Mouse (Mus musculus) forebrain, postnatal 0 days (tissue): ENCODE measurements at regions not wholly inside any gene's neighbourhood (a gene's known extent, or its start where the extent isn't known, plus 50 kb on each side); places are given as distances from the start of the nearest gene placed in this dataset.
A peak's percentile ranks its signal among the peaks of the same experiment; 100 is the strongest.

Source experiments
- ATAC-seq: fragments of 200-750 bp; cut with Nextera tagmentation; 2 replicates; pipeline ENCODE4 v1.8.0; 2017; ENCODE audit warnings: mild to moderate bottlenecking, moderate library complexity
- DNase-seq: peaks from one replicate; pipeline ENCODE4 v3.0.0-alpha.2; 2015
- H3K27ac ChIP-seq: fragments of 300-500 bp; sonication (generic); 2 replicates; pipeline ENCODE4 v1.5.1; 2014; ENCODE audit warnings: low read depth, mild to moderate bottlenecking, antibody characterized with exemption, low read length, moderate library complexity, mixed read lengths
- H3K27me3 ChIP-seq: fragments of 300-500 bp; sonication (generic); 2 replicates; pipeline ENCODE4 v1.6.1; 2014; ENCODE audit warnings: mild to moderate bottlenecking, low read length, mixed read lengths; ENCODE audit not compliant: insufficient read depth
- H3K36me3 ChIP-seq: fragments of 300-500 bp; sonication (generic); 2 replicates; pipeline ENCODE4 v1.6.1; 2014; ENCODE audit warnings: mild to moderate bottlenecking, moderate library complexity; ENCODE audit not compliant: insufficient read depth
- H3K4me1 ChIP-seq: fragments of 300-500 bp; sonication (generic); 2 replicates; pipeline ENCODE4 v1.6.1; 2014; ENCODE audit warnings: antibody characterized with exemption; ENCODE audit not compliant: insufficient read depth
- H3K4me2 ChIP-seq: fragments of 300-500 bp; sonication (generic); 2 replicates; pipeline ENCODE4 v1.6.1; 2014; ENCODE audit warnings: low read depth, mild to moderate bottlenecking, moderate library complexity
- H3K4me3 ChIP-seq: fragments of 300-500 bp; sonication (generic); 2 replicates; pipeline ENCODE4 v1.5.1; 2014; ENCODE audit warnings: low read depth, low read length, mixed read lengths
- H3K9ac ChIP-seq: fragments of 300-500 bp; sonication (generic); 2 replicates; pipeline ENCODE4 v1.6.1; 2014; ENCODE audit warnings: mild to moderate bottlenecking
- H3K9me3 ChIP-seq: fragments of 300-500 bp; sonication (generic); 2 replicates; pipeline ENCODE4 v1.6.1; 2016; ENCODE audit warnings: low read length
- CTCF ChIP-seq: sonication (generic); IDR thresholded peaks from 2 replicates; pipeline ENCODE4 v1.5.1; 2016; ENCODE audit warnings: antibody characterized with exemption, control low read depth, low read depth
- WGBS: fragments of 180-500 bp; shearing (Covaris S2); extraction: QIAGEN DNeasy Blood & Tissue Kit; methylation state at CpG from one replicate; pipeline ENCODE4 v1.1.7; 2014; 5-methylcytosine and 5-hydroxymethylcytosine counted together

DNA sequence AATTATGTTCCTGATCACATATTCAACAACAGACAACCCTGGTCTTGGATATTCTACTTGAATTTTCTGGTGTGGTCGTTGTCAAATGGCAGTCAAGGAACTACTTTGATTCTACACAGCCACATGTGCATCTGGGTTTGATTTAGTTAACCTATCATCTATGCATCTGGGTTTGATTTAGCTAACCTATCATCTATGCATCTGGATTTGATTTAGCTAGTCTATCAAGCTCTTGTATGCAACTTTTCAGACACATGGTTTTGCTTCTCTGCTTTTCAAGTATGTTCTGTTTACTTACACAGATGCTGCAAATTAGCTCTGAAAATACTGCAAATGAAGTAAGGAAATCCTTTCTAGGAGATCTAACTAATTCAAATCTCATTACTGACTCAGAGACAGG, 117.4 kb upstream of the Otud4 start:
- Histone ChIP-seq H3K4me2 (no peak overlapping the region), H3K27me3 (no peaks in the 10 kb centered on the region), H3K9ac (no peak overlapping the region), H3K27ac (no peak overlapping the region), H3K4me3 (no peak overlapping the region), H3K36me3 (no peaks in the 10 kb centered on the region), H3K9me3 (no peaks in the 10 kb centered on the region), H3K4me1 (no peaks in the 10 kb centered on the region)
- no peak for TF ChIP-seq CTCF
- WGBS: 70% methylated on average over 1 of the region's 1 CpGs
- DNase-seq (peak; percentile 4), ATAC-seq (no peak)

DNA sequence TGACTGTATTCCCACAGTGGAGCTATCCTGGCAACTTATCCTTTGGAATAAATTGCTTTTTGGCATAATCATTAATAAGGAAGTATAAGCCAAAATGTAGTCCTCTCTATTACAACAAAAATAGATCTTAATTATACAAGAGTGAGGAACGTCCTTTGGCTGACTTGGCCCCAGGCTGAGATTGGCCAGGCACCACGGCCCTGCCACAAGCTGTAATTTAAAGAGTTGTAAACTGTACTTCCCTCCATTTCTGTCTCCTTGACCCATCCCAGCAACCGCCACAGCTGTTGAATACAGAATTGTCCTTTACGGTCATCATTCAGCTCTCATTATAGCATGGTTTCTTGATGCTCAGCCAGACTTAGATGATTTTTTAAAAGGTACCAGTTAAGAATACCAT, 119.6 kb upstream of the Smad1 start:
- Histone ChIP-seq H3K4me1 (no peaks in the 10 kb centered on the region), H3K27me3 (no peaks in the 10 kb centered on the region), H3K27ac (no peak overlapping the region), H3K4me3 (no peak overlapping the region), H3K36me3 (no peaks in the 10 kb centered on the region), H3K9ac (no peak overlapping the region), H3K4me2 (no peak overlapping the region), H3K9me3 (no peaks in the 10 kb centered on the region)
- ATAC-seq: no peak
- no peak for DNase-seq
- no peak for TF ChIP-seq CTCF
- WGBS: 73% methylated on average over 4 of the region's 4 CpGs

DNA sequence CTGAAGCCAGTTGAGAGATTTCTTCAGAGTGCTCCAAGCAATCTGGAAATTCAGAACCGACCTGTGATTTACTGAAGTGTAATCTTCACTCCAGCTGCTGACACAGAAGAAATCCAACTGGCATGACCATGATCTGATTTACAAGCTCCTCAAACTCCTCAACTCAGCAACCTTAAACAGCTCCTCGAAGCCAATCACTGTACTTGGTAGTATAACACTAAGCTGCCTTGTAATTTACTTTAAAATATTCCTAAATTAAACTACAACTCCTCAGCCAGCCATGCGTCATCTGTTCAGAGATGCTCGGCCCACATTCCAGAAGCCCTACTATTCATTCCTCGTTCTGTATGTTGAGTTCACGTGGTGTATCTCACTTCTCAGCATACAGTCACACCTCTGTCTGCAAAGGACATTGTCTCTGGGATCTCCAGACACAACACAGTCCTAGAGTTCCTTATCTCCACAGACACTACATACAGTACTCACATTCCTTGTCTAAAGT, 116.0 kb upstream of the Smad1 start:
- Histone ChIP-seq H3K4me3 (no peak overlapping the region), H3K27me3 (no peaks in the 10 kb centered on the region), H3K36me3 (no peaks in the 10 kb centered on the region), H3K9ac (no peak overlapping the region), H3K4me2 (no peak overlapping the region), H3K27ac (no peak overlapping the region), H3K4me1 (no peaks in the 10 kb centered on the region), H3K9me3 (no peaks in the 10 kb centered on the region)
- DNase-seq (no peak), ATAC-seq (peak; percentile 54)
- TF ChIP-seq CTCF: no peak
- WGBS: 79% methylated on average over 6 of the region's 6 CpGs

DNA sequence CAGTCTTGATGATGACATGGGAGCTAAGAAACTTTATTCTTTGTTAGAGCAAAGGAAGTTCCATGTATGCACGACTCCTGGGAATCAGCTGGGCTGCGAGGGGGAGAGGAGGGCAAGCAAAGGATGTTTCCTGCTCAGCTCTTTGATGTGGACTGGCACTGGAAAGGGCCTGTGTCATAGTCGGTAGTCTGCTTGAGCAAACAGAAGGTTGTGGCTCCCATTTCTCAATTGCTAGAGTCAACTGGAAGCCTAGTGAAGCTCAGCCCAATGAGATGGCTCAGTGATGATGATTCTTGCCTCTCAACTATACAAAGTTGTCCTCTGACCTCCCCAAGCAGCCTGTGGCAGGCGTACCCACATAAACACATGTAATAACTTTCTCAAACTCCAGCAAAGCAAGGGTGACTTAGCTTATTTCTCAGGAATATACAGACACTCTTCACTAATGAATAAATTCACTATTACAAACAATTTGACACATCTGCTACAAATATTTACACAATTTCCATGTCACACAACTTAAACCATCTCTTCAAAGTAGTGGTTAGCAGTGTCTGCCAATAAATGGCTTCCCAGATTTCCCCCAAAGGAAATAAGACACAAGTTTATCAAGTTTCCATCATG, 115.4 kb upstream of the Smad1 start:
- Histone ChIP-seq H3K36me3 (no peaks in the 10 kb centered on the region), H3K9me3 (no peaks in the 10 kb centered on the region), H3K4me2 (no peak overlapping the region), H3K27ac (no peak overlapping the region), H3K4me3 (no peak overlapping the region), H3K9ac (no peak overlapping the region), H3K4me1 (no peaks in the 10 kb centered on the region), H3K27me3 (no peaks in the 10 kb centered on the region)
- 76% methylated on average over 4 of the region's 4 CpGs for WGBS
- no peak for ATAC-seq
- DNase-seq: no peak
- TF ChIP-seq CTCF: no peak

DNA sequence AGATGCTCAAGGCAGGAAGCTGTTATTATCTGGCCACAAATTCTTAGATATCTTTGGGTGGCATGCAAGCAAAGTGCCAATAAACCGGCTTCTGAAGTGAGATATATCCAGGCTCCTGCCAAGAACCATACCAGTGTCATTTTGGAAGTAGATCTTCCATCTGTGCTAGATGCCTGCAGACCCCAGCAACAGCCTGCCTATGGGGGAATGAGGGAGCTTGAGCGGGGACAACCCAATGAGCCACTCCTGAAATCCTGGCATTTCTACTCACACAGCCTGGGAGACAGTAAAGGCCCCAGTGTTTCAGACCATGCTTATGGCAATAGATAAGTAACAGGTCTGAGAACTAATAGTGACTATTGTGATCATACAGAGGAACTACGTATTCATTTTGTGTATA, 109.3 kb upstream of the Smad1 start:
- H3K9ac ChIP-seq: no peak overlapping the region
- H3K27me3 ChIP-seq: no peaks in the 10 kb centered on the region
- WGBS: 85% methylated on average over 3 of the region's 3 CpGs
- ATAC-seq (peak; percentile 71), DNase-seq (peak; percentile 21)
- no peak overlapping the region for H3K4me2 ChIP-seq
- H3K9me3 ChIP-seq: no peaks in the 10 kb centered on the region
- no peaks in the 10 kb centered on the region for H3K36me3 ChIP-seq
- no peak for TF ChIP-seq CTCF
- no peak overlapping the region for H3K27ac ChIP-seq
- H3K4me1 ChIP-seq: no peaks in the 10 kb centered on the region
- H3K4me3 ChIP-seq: no peak overlapping the region

DNA sequence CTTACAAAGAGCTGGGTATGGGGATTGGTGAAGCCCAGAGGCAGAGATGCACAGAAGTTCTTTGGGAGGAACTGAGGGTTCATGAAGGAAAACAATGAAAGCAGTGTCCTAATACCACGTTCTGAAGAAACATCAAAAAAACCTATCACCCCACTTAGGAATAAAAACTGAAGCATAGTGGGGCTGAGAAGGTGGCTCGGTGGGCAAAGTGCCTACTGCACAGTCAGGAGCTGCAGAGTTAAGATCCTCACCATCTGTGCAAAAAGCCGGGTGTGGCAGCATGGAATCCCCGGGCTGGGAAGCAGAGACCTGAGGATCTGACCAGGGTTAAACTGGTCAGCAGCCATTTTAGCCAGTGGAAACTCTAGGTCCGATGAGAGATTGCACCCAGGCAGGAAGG, 106.1 kb upstream of the Smad1 start:
- no peak overlapping the region for H3K4me2 ChIP-seq
- WGBS: 76% methylated on average over 5 of the region's 5 CpGs
- no peak for TF ChIP-seq CTCF
- H3K27me3 ChIP-seq: no peaks in the 10 kb centered on the region
- DNase-seq: no peak
- no peak overlapping the region for H3K4me3 ChIP-seq
- H3K9me3 ChIP-seq: no peaks in the 10 kb centered on the region
- H3K4me1 ChIP-seq: no peaks in the 10 kb centered on the region
- no peak overlapping the region for H3K9ac ChIP-seq
- H3K27ac ChIP-seq: no peak overlapping the region
- ATAC-seq: no peak
- no peaks in the 10 kb centered on the region for H3K36me3 ChIP-seq

DNA sequence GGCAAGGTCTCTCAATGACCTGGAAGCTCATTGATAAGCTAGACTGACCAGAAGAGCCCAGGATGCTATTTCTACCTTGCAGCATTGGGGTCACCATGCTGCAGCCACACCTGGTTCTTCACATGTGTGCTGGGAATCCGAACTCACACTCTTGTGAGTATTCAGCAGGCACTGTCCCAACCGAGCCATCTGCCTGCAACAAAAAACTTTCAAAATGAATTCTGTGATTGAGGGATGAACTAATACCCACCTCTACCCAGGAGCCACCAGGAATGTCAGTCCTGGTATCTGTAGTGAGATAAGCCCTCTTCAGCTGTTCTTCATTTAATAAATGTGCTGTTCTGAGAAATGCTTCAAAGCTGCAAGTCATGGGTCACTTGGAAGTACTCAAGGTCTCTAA, 104.6 kb upstream of the Smad1 start:
- Histone ChIP-seq H3K9ac (no peak overlapping the region), H3K4me3 (no peak overlapping the region), H3K27me3 (no peaks in the 10 kb centered on the region), H3K27ac (no peak overlapping the region), H3K36me3 (no peaks in the 10 kb centered on the region), H3K4me1 (no peaks in the 10 kb centered on the region), H3K9me3 (no peaks in the 10 kb centered on the region), H3K4me2 (no peak overlapping the region)
- no peak for ATAC-seq
- TF ChIP-seq CTCF: no peak
- 87% methylated on average over 2 of the region's 2 CpGs for WGBS
- DNase-seq: no peak
